Mouse (Mus musculus): ENCODE data around the gene Nol4l.

- no peak for TF ChIP-seq RAD21 (IDR thresholded peaks at IDR 0.05; ENCODE audit: low read depth, low read length)
- TF ChIP-seq MAZ (IDR thresholded peaks at IDR 0.05; ENCODE audit: low read depth, low read length) = no peak
- TF ChIP-seq ZKSCAN1 (IDR thresholded peaks at IDR 0.05; ENCODE audit: low read depth, low read length) = no peak
- no peak for TF ChIP-seq USF1 (IDR thresholded peaks at IDR 0.05; ENCODE audit: low read depth, low read length)
- TF ChIP-seq TCF12 (IDR thresholded peaks at IDR 0.05; ENCODE audit: low read depth, low read length) = no peak
- TF ChIP-seq CTCF (IDR thresholded peaks at IDR 0.05 in 2 of 3, conservative IDR thresholded peaks at IDR 0.05 in 1 of 3; ENCODE audit: control insufficient read depth in 1 of 3, insufficient read depth in 1 of 3, low read depth in 2 of 3, low read length in 3 of 3, poor library complexity in 1 of 3, severe bottlenecking in 1 of 3) = no peak
- no peak for TF ChIP-seq MAX (IDR thresholded peaks at IDR 0.05; ENCODE audit: low read length)
Observed at GRCm38 (mm10) chr2:153447719-153448118, 82.1 kb downstream of the Nol4l start.

Data from MEL (cell line).